Mouse (Mus musculus): Measurements from ENCODE around the gene Dgkh.

- no peak for TF ChIP-seq CTCF (IDR thresholded peaks at IDR 0.05; ENCODE audit: insufficient read depth, low read length)
- no peak for TF ChIP-seq POLR2A (IDR thresholded peaks at IDR 0.05; ENCODE audit: borderline replicate concordance, extremely low read depth, low read depth, low read length)
These were observed 73.9 kb downstream of the Dgkh start for GRCm38 (mm10) chr14:78658697-78659096.

All from lung, adult 2 months (tissue).